Mouse (Mus musculus) liver, embryonic 11.5 days (tissue): ENCODE results near the gene Tmem184a. TPM values are rescaled to one million over a fixed set of nuclear protein-coding genes. Genes with fewer than 3 reads are reported as not detected.

ENCODE experiments used
- ATAC-seq: fragments of 200-750 bp; cut with Nextera tagmentation; replicated peaks from 2 replicates; pipeline ENCODE4 v1.8.0; 2017; ENCODE audit warnings: moderate number of reproducible peaks, mild to moderate bottlenecking, moderate TSS enrichment, moderate library complexity; ENCODE audit not compliant: low FRiP score
- DNase-seq: peaks from one replicate; pipeline ENCODE4 v3.0.0-alpha.2; 2017; ENCODE audit warnings: low spot score
- H3K27ac ChIP-seq: fragments of 300-500 bp; sonication (generic); 2 replicates; pipeline ENCODE4 v1.5.1; 2014; ENCODE audit warnings: mild to moderate bottlenecking, low read depth, low read length, control low read depth
- H3K27me3 ChIP-seq: fragments of 300-500 bp; sonication (generic); replicated peaks from 2 replicates; pipeline ENCODE4 v1.6.1; 2014; ENCODE audit warnings: low read length, mixed read lengths; ENCODE audit not compliant: control insufficient read depth, insufficient read depth
- H3K36me3 ChIP-seq: fragments of 300-500 bp; sonication (generic); 2 replicates; pipeline ENCODE4 v1.6.1; 2014; ENCODE audit warnings: mild to moderate bottlenecking, low read length, moderate library complexity, mixed read lengths; ENCODE audit not compliant: control insufficient read depth, insufficient read depth
- H3K4me1 ChIP-seq: fragments of 300-500 bp; sonication (generic); replicated peaks from 2 replicates; pipeline ENCODE4 v1.6.1; 2014; ENCODE audit warnings: low read length, mixed read lengths; ENCODE audit not compliant: control insufficient read depth, insufficient read depth
- H3K4me2 ChIP-seq: fragments of 300-500 bp; sonication (generic); 2 replicates; pipeline ENCODE4 v1.6.1; 2014; ENCODE audit warnings: mild to moderate bottlenecking, control low read depth, moderate library complexity
- H3K4me3 ChIP-seq: fragments of 300-500 bp; sonication (generic); 2 replicates; pipeline ENCODE4 v1.5.1; 2014; ENCODE audit warnings: low read depth, low read length, control low read depth
- H3K9ac ChIP-seq: fragments of 300-500 bp; sonication (generic); 2 replicates; pipeline ENCODE4 v1.6.1; 2014; ENCODE audit warnings: low read depth, low read length, control low read depth
- H3K9me3 ChIP-seq: fragments of 300-500 bp; sonication (generic); 2 replicates; pipeline ENCODE4 v1.6.1; 2016; ENCODE audit warnings: low read length, inconsistent platforms, mixed read lengths; ENCODE audit not compliant: control insufficient read depth
- WGBS: fragments of 180-500 bp; shearing (Covaris S2); extraction: QIAGEN DNeasy Blood & Tissue Kit; methylation state at CpG from one replicate; pipeline ENCODE4 v1.1.7; 2014; 5-methylcytosine and 5-hydroxymethylcytosine counted together
- polyA plus RNA-seq: library from polyadenylated mRNA; unstranded; fragments of >200 nt; fragmentation: Nextera tagmentation; extraction: Ambion mirVana; gene quantifications from 2 replicates; pipeline ENCODE4 v1.2.1, GENCODE M21; 2014

Gene Tmem184a
- 2.3 and 2.7 TPM in 2 replicates for polyA plus RNA-seq

- H3K4me1 ChIP-seq: peaks cover 34% of the 10 kb centered on the region
- DNase-seq (no peak), ATAC-seq (no peak)
- H3K4me2 ChIP-seq: no peak within 1 kb of the TSS
- H3K9ac ChIP-seq: no peak within 1 kb of the TSS
- H3K9me3 ChIP-seq: no peaks in the 10 kb centered on the region
- peaks cover 25% of the 10 kb centered on the region for H3K36me3 ChIP-seq
- no peaks in the 10 kb centered on the region for H3K27me3 ChIP-seq
- 82% methylated on average over 9 of the region's 9 CpGs for WGBS
- H3K27ac ChIP-seq: no peak within 1 kb of the TSS; the same call in 1 of the 2 replicates
- no peak within 1 kb of the TSS for H3K4me3 ChIP-seq
These were observed at the start of gene Tmem184a for GRCm38 (mm10) chr5:139819538-139820181. TSS of gene Tmem184a (minus strand) at chr5:139819917.

DNA sequence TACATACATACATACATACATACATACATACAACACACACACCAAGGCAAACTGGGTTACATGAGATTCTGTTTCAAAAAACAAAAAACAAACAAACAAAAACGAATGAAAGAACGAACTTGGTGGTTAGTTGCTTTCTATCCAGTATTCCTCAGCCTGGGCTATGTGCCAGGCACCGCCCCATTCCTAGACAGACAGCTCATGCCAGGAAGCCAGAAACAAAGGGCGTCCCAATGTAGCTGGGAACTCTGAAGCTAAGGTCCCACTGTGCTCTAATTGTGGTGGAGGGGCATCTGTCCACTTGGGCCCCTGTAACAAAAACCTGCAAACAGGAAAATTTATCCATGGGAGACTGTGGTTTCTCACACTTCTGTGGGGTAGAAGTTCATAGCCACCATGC, 43.0 kb upstream of the Tmem184a start:
- DNase-seq: no peak
- no peaks in the 10 kb centered on the region for H3K4me1 ChIP-seq
- H3K4me3 ChIP-seq: no peak overlapping the region
- H3K27ac ChIP-seq: no peak overlapping the region
- H3K9ac ChIP-seq: no peak overlapping the region
- no peaks in the 10 kb centered on the region for H3K27me3 ChIP-seq
- no peak overlapping the region for H3K4me2 ChIP-seq
- no peak for ATAC-seq
- H3K9me3 ChIP-seq: no peaks in the 10 kb centered on the region
- no peaks in the 10 kb centered on the region for H3K36me3 ChIP-seq
- WGBS: 57% methylated on average over 4 of the region's 4 CpGs

DNA sequence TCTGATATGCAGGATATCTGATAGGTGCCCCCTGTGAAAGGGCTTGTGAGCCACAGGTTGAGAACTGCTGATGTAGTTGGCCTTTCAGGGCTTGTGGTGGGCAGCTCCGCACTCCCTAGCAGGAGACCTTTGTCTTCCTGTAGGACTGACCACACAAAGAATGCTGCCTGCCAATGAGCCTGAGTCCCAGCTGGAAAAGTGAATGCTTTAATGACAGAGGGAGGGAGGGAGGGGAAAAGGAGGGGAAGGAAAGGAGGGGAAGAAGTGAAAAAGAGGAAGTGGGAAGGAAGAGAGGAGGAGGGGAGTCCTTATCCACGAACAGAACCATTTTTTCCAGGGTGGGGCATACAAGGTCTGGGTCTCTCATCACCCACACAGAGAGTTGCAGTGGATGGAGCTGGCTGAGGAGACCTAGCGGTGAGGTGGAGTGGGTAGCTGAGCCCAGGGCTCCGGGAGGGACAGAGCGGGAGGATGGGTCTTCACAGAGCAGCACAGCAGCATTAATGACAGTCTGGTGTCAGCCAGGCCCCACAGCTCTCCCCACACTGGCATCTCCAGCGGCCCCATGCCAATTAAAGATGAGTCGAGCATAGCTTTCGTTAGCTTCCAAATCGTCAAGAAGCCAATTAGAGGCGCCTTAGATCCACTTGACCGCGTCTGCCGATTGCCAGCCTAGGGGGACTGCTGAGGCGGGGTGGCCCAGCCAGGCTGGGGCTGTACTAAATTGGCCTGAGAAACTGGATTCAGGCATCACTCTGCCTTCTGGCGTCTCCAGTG, 40.8 kb upstream of the Tmem184a start:
- no peaks in the 10 kb centered on the region for H3K4me1 ChIP-seq
- no peaks in the 10 kb centered on the region for H3K27me3 ChIP-seq
- DNase-seq: no peak
- no peaks in the 10 kb centered on the region for H3K9me3 ChIP-seq
- H3K9ac ChIP-seq: no peak overlapping the region
- H3K4me2 ChIP-seq: no peak overlapping the region
- H3K36me3 ChIP-seq: no peaks in the 10 kb centered on the region
- WGBS: 52% methylated on average over 15 of the region's 15 CpGs
- H3K27ac ChIP-seq: no peak overlapping the region
- no peak for ATAC-seq
- H3K4me3 ChIP-seq: no peak overlapping the region

- Histone ChIP-seq H3K4me2 (no peak overlapping the region), H3K9me3 (peaks cover 2% of the 10 kb centered on the region; the same call in 1 of the 2 replicates), H3K36me3 (no peaks in the 10 kb centered on the region), H3K27ac (no peak overlapping the region), H3K9ac (no peak overlapping the region), H3K4me1 (no peaks in the 10 kb centered on the region), H3K4me3 (no peak overlapping the region), H3K27me3 (no peaks in the 10 kb centered on the region)
- ATAC-seq: no peak
- no peak for DNase-seq
- 80% methylated on average over 12 of the region's 12 CpGs for WGBS
These were observed 30.1 kb upstream of the Tmem184a start for GRCm38 (mm10) chr5:139849626-139850320.

DNA sequence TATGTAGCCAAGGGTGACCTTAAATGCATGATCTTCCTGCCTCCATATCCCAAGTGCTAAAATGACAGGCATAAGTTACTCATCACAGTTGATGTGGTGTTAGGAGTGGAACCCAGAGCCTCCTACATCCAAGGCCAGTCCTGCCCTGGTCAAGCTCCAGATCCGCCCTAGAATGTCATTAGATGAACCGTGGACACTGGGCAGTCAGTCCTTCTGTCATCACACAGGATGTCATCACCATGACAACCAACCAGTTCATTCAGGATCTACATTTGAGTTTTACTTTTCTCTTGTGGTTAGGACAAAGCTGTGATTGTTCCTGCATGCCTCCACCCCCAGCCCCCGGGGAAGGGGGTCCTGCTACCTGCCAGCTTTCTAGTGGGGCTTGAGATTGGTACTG, 19.4 kb upstream of the Tmem184a start:
- H3K36me3 ChIP-seq: no peaks in the 10 kb centered on the region
- H3K4me1 ChIP-seq: no peaks in the 10 kb centered on the region
- ATAC-seq (no peak), DNase-seq (no peak)
- 0 out of 2 replicates have a peak, but pooled peaks cover 3% of the 10 kb centered on the region for H3K27me3 ChIP-seq
- H3K9me3 ChIP-seq: no peaks in the 10 kb centered on the region
- H3K4me3 ChIP-seq: no peak overlapping the region
- H3K4me2 ChIP-seq: no peak overlapping the region
- H3K27ac ChIP-seq: no peak overlapping the region
- WGBS: 52% methylated on average over 3 of the region's 3 CpGs
- no peak overlapping the region for H3K9ac ChIP-seq

- H3K27me3 ChIP-seq: 0 out of 2 replicates have a peak, but pooled peaks cover 3% of the 10 kb centered on the region
- no peaks in the 10 kb centered on the region for H3K4me1 ChIP-seq
- 29% methylated on average over 2 of the region's 2 CpGs for WGBS
- no peak overlapping the region for H3K27ac ChIP-seq
- H3K9ac ChIP-seq: no peak overlapping the region
- no peaks in the 10 kb centered on the region for H3K36me3 ChIP-seq
- no peak overlapping the region for H3K4me3 ChIP-seq
- ATAC-seq (no peak), DNase-seq (no peak)
- no peaks in the 10 kb centered on the region for H3K9me3 ChIP-seq
- H3K4me2 ChIP-seq: no peak overlapping the region
These were observed 18.8 kb upstream of the Tmem184a start for GRCm38 (mm10) chr5:139838476-139838892.

DNA sequence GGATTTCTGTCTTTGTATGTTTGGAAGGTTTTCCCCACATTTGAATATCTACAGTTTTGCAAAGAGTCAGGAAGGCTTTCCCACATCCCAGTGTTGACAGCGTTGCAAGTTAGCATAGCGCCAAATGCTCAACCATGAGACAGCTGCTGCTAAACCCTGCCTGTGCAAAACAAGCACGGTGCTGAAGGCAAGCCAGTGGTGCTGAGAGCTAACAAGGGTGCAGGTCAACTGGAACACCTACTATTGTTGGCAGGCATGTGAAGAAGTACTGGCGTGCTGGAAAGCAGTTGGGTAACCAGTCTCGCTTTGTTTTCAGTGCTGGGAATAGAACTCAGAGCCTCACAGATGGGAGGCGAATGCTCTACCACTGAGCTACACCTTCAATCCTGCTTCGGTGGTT, 16.0 kb upstream of the Tmem184a start:
- WGBS: 86% methylated on average over 7 of the region's 7 CpGs
- no peak for ATAC-seq

DNA sequence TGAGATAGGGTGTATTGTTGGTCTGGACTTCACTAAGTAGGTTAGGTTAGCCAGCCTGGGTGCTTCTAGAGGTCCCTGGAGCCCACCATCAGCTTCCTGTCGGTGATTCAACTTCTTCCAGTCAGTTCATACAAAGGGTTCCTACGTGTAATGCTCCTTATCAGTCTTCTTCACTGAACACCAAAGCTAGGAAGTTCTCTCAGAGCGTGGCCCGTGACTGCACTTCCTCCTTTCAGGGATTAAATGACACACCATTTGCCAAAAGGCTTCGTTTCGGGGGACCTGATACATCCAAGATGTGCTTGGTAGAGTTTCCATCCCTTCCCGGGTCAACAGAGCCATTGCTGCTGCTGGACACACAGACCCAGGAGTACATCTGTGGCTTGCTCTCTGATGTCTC, 12.4 kb upstream of the Tmem184a start:
- Histone ChIP-seq H3K27ac (no peak overlapping the region), H3K9ac (no peak overlapping the region), H3K36me3 (no peaks in the 10 kb centered on the region), H3K4me2 (no peak overlapping the region), H3K4me1 (no peaks in the 10 kb centered on the region), H3K4me3 (no peak overlapping the region), H3K9me3 (no peaks in the 10 kb centered on the region), H3K27me3 (no peaks in the 10 kb centered on the region)
- DNase-seq (no peak), ATAC-seq (no peak)
- WGBS: 38% methylated on average over 7 of the region's 7 CpGs

More for the DNA sequence above, 16.0 kb upstream of the Tmem184a start:
- Histone ChIP-seq H3K9ac (no peak overlapping the region), H3K27me3 (no peaks in the 10 kb centered on the region), H3K4me3 (no peak overlapping the region), H3K27ac (no peak overlapping the region), H3K4me1 (no peaks in the 10 kb centered on the region), H3K9me3 (no peaks in the 10 kb centered on the region), H3K4me2 (no peak overlapping the region), H3K36me3 (no peaks in the 10 kb centered on the region)
- DNase-seq: no peak
